Mouse (Mus musculus) cerebellum, adult 2 months (tissue): ENCODE measurements around the gene Rbm33.

Experiments used
- CTCF ChIP-seq: fragments of 200-500 bp; IDR thresholded peaks from 2 replicates; pipeline ENCODE4 v1.5.1; 2011; ENCODE audit warnings: low read depth, mild to moderate bottlenecking, control low read depth, low read length, moderate library complexity, borderline replicate concordance; ENCODE audit not compliant: insufficient read depth
- POLR2A ChIP-seq: fragments of 200-500 bp; IDR thresholded peaks from 2 replicates; pipeline ENCODE4 v1.6.1; 2011; ENCODE audit warnings: low read length, control low read depth, borderline replicate concordance; ENCODE audit not compliant: insufficient read depth

- no peak for TF ChIP-seq CTCF
- no peak for TF ChIP-seq POLR2A
These were observed 27.8 kb upstream of the Rbm33 start for GRCm38 (mm10) chr5:28289111-28289510.
